In genomic region chr8:95878176-95878962, GRCm38 (mm10) we compare ENCODE assay signal across 8 mouse cellular contexts. TPM values are rescaled to one million over a fixed set of nuclear protein-coding genes. Genes with fewer than 3 reads are reported as not detected.
DNase-seq lines count a peak whose midpoint lies in the region; ATAC-seq and TF ChIP-seq lines count a peak whose summit lies in the region.

No protein-coding gene starts in this region.

- 22% methylated on average over 12 of the region's 12 CpGs for WGBS in forebrain, postnatal 0 days
- WGBS in lung, embryonic 16.5 days = 64% methylated on average over 12 of the region's 12 CpGs

- ATAC-seq in forebrain, postnatal 0 days = peak; percentile 27; the same call in 1 of the 2 replicates
- peak; percentile 23; the same call in 1 of the 2 replicates for ATAC-seq in lung, embryonic 16.5 days (ENCODE audit: low read depth)

- H3K4me3 ChIP-seq in forebrain, postnatal 0 days (ENCODE audit: low read depth, low read length) = peak overlapping the region; percentile 17; the same call in 1 of the 2 replicates
- peak overlapping the region; percentile 24 for H3K4me3 ChIP-seq in lung, embryonic 16.5 days (ENCODE audit: low read length)

- H3K9me3 ChIP-seq in forebrain, postnatal 0 days (ENCODE audit: low read length) = no peaks in the 10 kb centered on the region
- H3K9me3 ChIP-seq in lung, embryonic 16.5 days (ENCODE audit: control insufficient read depth, low read length) = peaks cover 3% of the 10 kb centered on the region; the same call in 1 of the 2 replicates

- no peaks in the 10 kb centered on the region for H3K27me3 ChIP-seq in forebrain, postnatal 0 days (ENCODE audit: insufficient read depth, low read length)
- H3K27me3 ChIP-seq in lung, embryonic 16.5 days (ENCODE audit: control insufficient read depth, insufficient read depth, low read depth, low read length) = no peaks in the 10 kb centered on the region

- TF ChIP-seq CTCF in forebrain, postnatal 0 days (IDR thresholded peaks at IDR 0.05; ENCODE audit: low read depth) = no peak

- peak overlapping the region; percentile 31; the same call in 1 of the 2 replicates for H3K9ac ChIP-seq in forebrain, postnatal 0 days
- peak overlapping the region; percentile 21; the same call in 1 of the 2 replicates for H3K9ac ChIP-seq in lung, embryonic 16.5 days (ENCODE audit: low read length)

- H3K4me2 ChIP-seq in forebrain, postnatal 0 days (ENCODE audit: low read depth) = peak overlapping the region; percentile 40
- peak overlapping the region; percentile 25; the same call in 1 of the 2 replicates for H3K4me2 ChIP-seq in lung, embryonic 16.5 days (ENCODE audit: low read depth, low read length)

- peak; percentile 4 for DNase-seq in thymus, postnatal 25 days
- no peak for DNase-seq in thymus, adult 18-20 months
- DNase-seq in adrenal gland, postnatal 25 days = peak; percentile 68
- peak; percentile 67 for DNase-seq in forebrain, postnatal 0 days
- DNase-seq in induced T-regulatory cell, adult 2 months (ENCODE audit: low read depth) = peak; percentile 21
- peak; percentile 32 for DNase-seq in retina, adult 2 months (ENCODE audit: low read depth, low spot score)
- DNase-seq in B cell, adult 2 months = no peak

- H3K27ac ChIP-seq in forebrain, postnatal 0 days (ENCODE audit: low read depth, low read length) = no peak overlapping the region
- H3K27ac ChIP-seq in lung, embryonic 16.5 days (ENCODE audit: low read length) = no peak overlapping the region

- peaks cover 27% of the 10 kb centered on the region for H3K36me3 ChIP-seq in forebrain, postnatal 0 days (ENCODE audit: insufficient read depth)
- peaks cover 33% of the 10 kb centered on the region for H3K36me3 ChIP-seq in lung, embryonic 16.5 days (ENCODE audit: control insufficient read depth, insufficient read depth, low read length)

- H3K4me1 ChIP-seq in forebrain, postnatal 0 days (ENCODE audit: insufficient read depth) = no peaks in the 10 kb centered on the region
- H3K4me1 ChIP-seq in lung, embryonic 16.5 days (replicated peaks; ENCODE audit: control insufficient read depth, insufficient read depth, low read length) = peaks cover 4% of the 10 kb centered on the region; the same call in 1 of the 2 replicates

RNA-seq across cellular contexts. Expression of gene Got2, which starts 10.0 kb away (rescaled TPM):
- 121 and 127 TPM in 2 replicates for total RNA-seq in adrenal gland, postnatal 25 days (2021)
- 172 and 198 TPM in 2 replicates for total RNA-seq in forebrain, postnatal 0 days (2014; rRNA removed)
- polyA plus RNA-seq in forebrain, postnatal 0 days (2015; fragmentation: Nextera tagmentation; extraction: Ambion mirVana) = 190 and 208 TPM in 2 replicates
- polyA plus RNA-seq in lung, embryonic 16.5 days (2015; fragmentation: Nextera tagmentation; extraction: Ambion mirVana) = 132 and 144 TPM in 2 replicates

RNA-seq across cellular contexts. Expression of gene Slc38a7, which starts 25.0 kb away (rescaled TPM):
- total RNA-seq in adrenal gland, postnatal 25 days (2021) = 25.6 and 29.4 TPM in 2 replicates
- 37.9 and 50.4 TPM in 2 replicates for total RNA-seq in forebrain, postnatal 0 days (2014; rRNA removed)
- 24.6 and 28.5 TPM in 2 replicates for polyA plus RNA-seq in forebrain, postnatal 0 days (2015; fragmentation: Nextera tagmentation; extraction: Ambion mirVana)
- 15.5 and 15.6 TPM in 2 replicates for polyA plus RNA-seq in lung, embryonic 16.5 days (2015; fragmentation: Nextera tagmentation; extraction: Ambion mirVana)

RNA-seq across cellular contexts. Expression of gene Sap18b, which starts 53.2 kb away (rescaled TPM):
- 190 and 199 TPM in 2 replicates for total RNA-seq in adrenal gland, postnatal 25 days (2021)
- total RNA-seq in forebrain, postnatal 0 days (2014; rRNA removed) = 67.4 and 77.0 TPM in 2 replicates
- 305 and 352 TPM in 2 replicates for polyA plus RNA-seq in forebrain, postnatal 0 days (2015; fragmentation: Nextera tagmentation; extraction: Ambion mirVana)
- 318 and 339 TPM in 2 replicates for polyA plus RNA-seq in lung, embryonic 16.5 days (2015; fragmentation: Nextera tagmentation; extraction: Ambion mirVana)

Comparison
In these comparisons a context has a peak if more than half of its experiments do, and no peak if none do; other contexts are left out.
1. DNase-seq: peak in thymus, postnatal 25 days (single experiment), adrenal gland, postnatal 25 days (single experiment), forebrain, postnatal 0 days (single experiment), induced T-regulatory cell, adult 2 months (single experiment) and retina, adult 2 months (single experiment); none in thymus, adult 18-20 months (0 of 2) and B cell, adult 2 months (0 of 2).